In genomic region chr2:158136205-158136604, GRCm38 (mm10) we compare ENCODE assay signal across 10 mouse cellular contexts. TPM values are rescaled to one million over a fixed set of nuclear protein-coding genes. Genes with fewer than 3 reads are reported as not detected.
DNase-seq lines count a peak whose midpoint lies in the region; ATAC-seq and TF ChIP-seq lines count a peak whose summit lies in the region.
"Had no signal": no experiment of that assay in that cellular context is flagged by ENCODE, and none has a peak within 500 bp of the region (broad histone marks: within the 10 kb centered on the region; RNA-seq: fewer than 3 reads in every experiment).

No protein-coding gene starts in this region.

- H3K9ac ChIP-seq in kidney, embryonic 16.5 days (replicated peaks; ENCODE audit: low read length): no peak overlapping the region
- no peak overlapping the region for H3K9ac ChIP-seq in liver, postnatal 0 days (replicated peaks)
- no peak overlapping the region for H3K9ac ChIP-seq in stomach, postnatal 0 days (ENCODE audit: low read length)
- no peak overlapping the region for H3K9ac ChIP-seq in midbrain, embryonic 13.5 days (replicated peaks)
- H3K9ac ChIP-seq: hindbrain, embryonic 12.5 days had no signal

- no peaks in the 10 kb centered on the region for H3K27me3 ChIP-seq in kidney, embryonic 16.5 days (ENCODE audit: insufficient read depth, low read length)
- no peaks in the 10 kb centered on the region for H3K27me3 ChIP-seq in heart, embryonic 10.5 days (ENCODE audit: insufficient read depth, poor library complexity, severe bottlenecking)
- no peaks in the 10 kb centered on the region for H3K27me3 ChIP-seq in liver, postnatal 0 days (ENCODE audit: insufficient read depth, low read length)
- H3K27me3 ChIP-seq in stomach, postnatal 0 days (ENCODE audit: control insufficient read depth, insufficient read depth, low read length): no peaks in the 10 kb centered on the region
- H3K27me3 ChIP-seq in midbrain, embryonic 13.5 days: no peaks in the 10 kb centered on the region
- H3K27me3 ChIP-seq: hindbrain, embryonic 12.5 days had no signal

- intact Hi-C loops in gastrocnemius, postnatal 36 days (cut with DNase I): no loop called here

- H3K9me3 ChIP-seq in kidney, embryonic 16.5 days (ENCODE audit: low read length): no peaks in the 10 kb centered on the region
- no peaks in the 10 kb centered on the region for H3K9me3 ChIP-seq in heart, embryonic 10.5 days
- no peaks in the 10 kb centered on the region for H3K9me3 ChIP-seq in liver, postnatal 0 days (ENCODE audit: low read length)
- H3K9me3 ChIP-seq in stomach, postnatal 0 days (ENCODE audit: control insufficient read depth, low read length): no peaks in the 10 kb centered on the region
- H3K9me3 ChIP-seq in midbrain, embryonic 13.5 days: no peaks in the 10 kb centered on the region
- H3K9me3 ChIP-seq: hindbrain, embryonic 12.5 days had no signal

- peak; percentile 31; the same call in 1 of the 2 replicates for TF ChIP-seq EP300 in liver, postnatal 0 days (IDR thresholded peaks at IDR 0.05; ENCODE audit: low read depth)
- no peak for TF ChIP-seq EP300 in stomach, postnatal 0 days (optimal IDR thresholded peaks at IDR 0.05)

- no peak overlapping the region for H3K4me3 ChIP-seq in kidney, embryonic 16.5 days (ENCODE audit: low read length)
- H3K4me3 ChIP-seq in heart, embryonic 10.5 days: no peak overlapping the region
- H3K4me3 ChIP-seq in liver, postnatal 0 days (ENCODE audit: low read depth, low read length): no peak overlapping the region
- H3K4me3 ChIP-seq in stomach, postnatal 0 days (ENCODE audit: low read depth, low read length): no peak overlapping the region
- no peak overlapping the region for H3K4me3 ChIP-seq in midbrain, embryonic 13.5 days (replicated peaks)
- H3K4me3 ChIP-seq: hindbrain, embryonic 12.5 days had no signal

- peaks cover 25% of the 10 kb centered on the region for H3K4me1 ChIP-seq in kidney, embryonic 16.5 days (ENCODE audit: insufficient read depth, low read length)
- H3K4me1 ChIP-seq in heart, embryonic 10.5 days: peaks cover 59% of the 10 kb centered on the region
- H3K4me1 ChIP-seq in liver, postnatal 0 days (ENCODE audit: insufficient read depth): peaks cover 17% of the 10 kb centered on the region
- H3K4me1 ChIP-seq in stomach, postnatal 0 days (replicated peaks; ENCODE audit: control insufficient read depth, insufficient read depth): peaks cover 7% of the 10 kb centered on the region; the same call in 1 of the 2 replicates
- H3K4me1 ChIP-seq in midbrain, embryonic 13.5 days (replicated peaks): peaks cover 8% of the 10 kb centered on the region; the same call in 1 of the 2 replicates

- 47% methylated on average over 7 of the region's 7 CpGs for WGBS in kidney, embryonic 16.5 days
- 66% methylated on average over 7 of the region's 7 CpGs for WGBS in heart, embryonic 10.5 days
- 47% methylated on average over 7 of the region's 7 CpGs for WGBS in liver, postnatal 0 days (ENCODE audit: insufficient replicate concordance)
- 39% methylated on average over 7 of the region's 7 CpGs for WGBS in stomach, postnatal 0 days
- 63% methylated on average over 7 of the region's 7 CpGs for WGBS in midbrain, embryonic 13.5 days

- ATAC-seq in kidney, embryonic 16.5 days (ENCODE audit: low FRiP score, low TSS enrichment): no peak
- peak; percentile 26; the same call in 1 of the 2 replicates for ATAC-seq in liver, postnatal 0 days
- no peak for ATAC-seq in stomach, postnatal 0 days (ENCODE audit: low FRiP score, low TSS enrichment)
- ATAC-seq in midbrain, embryonic 13.5 days: no peak

- TF ChIP-seq CTCF in liver, postnatal 0 days (IDR thresholded peaks at IDR 0.05; ENCODE audit: low read depth): no peak
- no peak for TF ChIP-seq CTCF in stomach, postnatal 0 days (IDR thresholded peaks at IDR 0.05; ENCODE audit: low read depth)

- H3K4me2 ChIP-seq in kidney, embryonic 16.5 days (replicated peaks; ENCODE audit: low read depth, low read length): no peak overlapping the region
- H3K4me2 ChIP-seq in liver, postnatal 0 days (ENCODE audit: low read depth, low read length): no peak overlapping the region
- H3K4me2 ChIP-seq in stomach, postnatal 0 days (replicated peaks; ENCODE audit: low read depth): no peak overlapping the region
- H3K4me2 ChIP-seq in midbrain, embryonic 13.5 days (replicated peaks): no peak overlapping the region
- H3K4me2 ChIP-seq: hindbrain, embryonic 12.5 days had no signal

- DNase-seq in kidney, adult 18-20 months: peak; percentile 64
- no peak for DNase-seq in heart, embryonic 10.5 days (ENCODE audit: low spot score)
- no peak for DNase-seq in liver, postnatal 0 days
- no peak for DNase-seq in stomach, postnatal 0 days (ENCODE audit: low spot score)
- DNase-seq in layer of hippocampus, adult 8-10 months (ENCODE audit: low spot score in 2 of 2): no peak
- no peak for DNase-seq in gastrocnemius, postnatal 36 days
- DNase-seq: midbrain, embryonic 14.5 days had no signal

- no peaks in the 10 kb centered on the region for H3K36me3 ChIP-seq in kidney, embryonic 16.5 days (ENCODE audit: insufficient read depth, low read length)
- peaks cover 87% of the 10 kb centered on the region for H3K36me3 ChIP-seq in heart, embryonic 10.5 days
- H3K36me3 ChIP-seq in liver, postnatal 0 days (replicated peaks; ENCODE audit: insufficient read depth, low read length): peaks cover 93% of the 10 kb centered on the region
- 0 out of 2 replicates have a peak, but pooled peaks cover 12% of the 10 kb centered on the region for H3K36me3 ChIP-seq in stomach, postnatal 0 days (ENCODE audit: control insufficient read depth, insufficient read depth, low read length)
- no peaks in the 10 kb centered on the region for H3K36me3 ChIP-seq in midbrain, embryonic 13.5 days
- H3K36me3 ChIP-seq: hindbrain, embryonic 12.5 days had no signal

- no peak overlapping the region for H3K27ac ChIP-seq in kidney, embryonic 16.5 days (ENCODE audit: low read length)
- 0 out of 2 replicates have a peak overlapping the region, but pooled peaks have one; percentile 31 for H3K27ac ChIP-seq in heart, embryonic 10.5 days
- H3K27ac ChIP-seq in liver, postnatal 0 days (ENCODE audit: low read depth): peak overlapping the region; percentile 59
- peak overlapping the region; percentile 40 for H3K27ac ChIP-seq in stomach, postnatal 0 days (replicated peaks)
- H3K27ac ChIP-seq in midbrain, embryonic 13.5 days: no peak overlapping the region
- H3K27ac ChIP-seq: hindbrain, embryonic 12.5 days had no signal

RNA-seq across cellular contexts. Expression of gene Tgm2, which starts 10.0 kb away (rescaled TPM):
- polyA plus RNA-seq in kidney, embryonic 16.5 days (2015; fragmentation: Nextera tagmentation; extraction: Ambion mirVana): 41.6 and 48.3 TPM in 2 replicates
- polyA plus RNA-seq in heart, embryonic 10.5 days (2016; fragmentation: Nextera tagmentation; extraction: Ambion mirVana): 134 and 256 TPM in 2 replicates
- polyA plus RNA-seq in liver, postnatal 0 days (2015; fragmentation: Nextera tagmentation; extraction: Ambion mirVana): 44.4 and 59.7 TPM in 2 replicates
- polyA plus RNA-seq in stomach, postnatal 0 days (2015; fragmentation: Nextera tagmentation; extraction: Ambion mirVana): 109 and 114 TPM in 2 replicates
- 10 to 100 TPM in 3 of 4 experiments, 1 to 10 TPM in 1; 9.1 to 14.2 (median 12.7) TPM for total RNA-seq in layer of hippocampus, adult 8-10 months (2022)
- polyA plus RNA-seq in midbrain, embryonic 13.5 days (2015; fragmentation: Nextera tagmentation; extraction: Ambion mirVana): 9.1 and 12.3 TPM in 2 replicates
- 10 to 100 TPM; 41.0 to 53.1 TPM for total RNA-seq in gastrocnemius, postnatal 36 days (2021)

Comparison
In these comparisons a context has a peak if more than half of its experiments do, and no peak if none do; other contexts are left out.
1. H3K27ac ChIP-seq: peak in heart, embryonic 10.5 days (single experiment), liver, postnatal 0 days (single experiment) and stomach, postnatal 0 days (single experiment); none in kidney, embryonic 16.5 days (single experiment) and midbrain, embryonic 13.5 days (single experiment).